Mouse (Mus musculus) ES-Bruce4 (cell line): ENCODE measurements around the gene AC124108.1.

ENCODE experiments used
- CTCF ChIP-seq: IDR thresholded peaks from one replicate; pipeline ENCODE4 v1.8.1; 2011; ENCODE audit warnings: low read depth, low read length
- EP300 ChIP-seq: IDR thresholded peaks from 2 replicates; pipeline ENCODE4 v1.6.1; 2011; ENCODE audit warnings: low read depth, low read length; ENCODE audit not compliant: insufficient read depth

GRCm38 (mm10) chr1:132234757-132235273 lies 43.6 kb downstream of the AC124108.1 start:
- TF ChIP-seq EP300 (no peak), CTCF (no peak)
